Mouse (Mus musculus): ENCODE data around the gene Tusc1. TPM values are rescaled to one million over a fixed set of nuclear protein-coding genes. Genes with fewer than 3 reads are reported as not detected.

The Tusc1 gene
- total RNA-seq (2015; ENCODE audit: low replicate concordance) (6.5 and 14.6 TPM in 2 replicates), total RNA-seq (2017; ENCODE audit: low replicate concordance) (4.9 and 5.4 TPM in 2 replicates)

- peak; percentile 83 for ATAC-seq (replicated peaks; ENCODE audit: low FRiP score, poor library complexity, severe bottlenecking)
These were observed at the start of gene Tusc1 for GRCm38 (mm10) chr4:93335118-93336003. TSS of gene Tusc1 (minus strand) at chr4:93335511.

GRCm38 (mm10) chr4:93352930-93353329, 17.6 kb upstream of the Tusc1 start:
- peak; percentile 73 for ATAC-seq (replicated peaks; ENCODE audit: low FRiP score, poor library complexity, severe bottlenecking)

- ATAC-seq (replicated peaks; ENCODE audit: low FRiP score, poor library complexity, severe bottlenecking), result no peak
These were observed 9.0 kb upstream of the Tusc1 start for GRCm38 (mm10) chr4:93344357-93344756.

- no peak for ATAC-seq (replicated peaks; ENCODE audit: low FRiP score, poor library complexity, severe bottlenecking)
These were observed 6.3 kb upstream of the Tusc1 start for GRCm38 (mm10) chr4:93341568-93341967.

GRCm38 (mm10) chr4:93337977-93338376, 2.7 kb upstream of the Tusc1 start:
- ATAC-seq (replicated peaks; ENCODE audit: low FRiP score, poor library complexity, severe bottlenecking), result no peak

GRCm38 (mm10) chr4:93334636-93335117, 634 bp downstream of the Tusc1 start:
- peak; percentile 95 for ATAC-seq (replicated peaks; ENCODE audit: low FRiP score, poor library complexity, severe bottlenecking)

- ATAC-seq (replicated peaks; ENCODE audit: low FRiP score, poor library complexity, severe bottlenecking), result no peak
These were observed 27.8 kb downstream of the Tusc1 start for GRCm38 (mm10) chr4:93307486-93307885.

- ATAC-seq (replicated peaks; ENCODE audit: low FRiP score, poor library complexity, severe bottlenecking), result no peak
These were observed 49.2 kb downstream of the Tusc1 start for GRCm38 (mm10) chr4:93286065-93286464.
